Mouse (Mus musculus): ENCODE measurements around the gene Fat3. TPM values are rescaled to one million over a fixed set of nuclear protein-coding genes. Genes with fewer than 3 reads are reported as not detected.

Fat3 gene
- polyA plus RNA-seq (2015; fragmentation: Nextera tagmentation; extraction: Ambion mirVana), result 0.23 and 0.44 TPM in 2 replicates

DNA sequence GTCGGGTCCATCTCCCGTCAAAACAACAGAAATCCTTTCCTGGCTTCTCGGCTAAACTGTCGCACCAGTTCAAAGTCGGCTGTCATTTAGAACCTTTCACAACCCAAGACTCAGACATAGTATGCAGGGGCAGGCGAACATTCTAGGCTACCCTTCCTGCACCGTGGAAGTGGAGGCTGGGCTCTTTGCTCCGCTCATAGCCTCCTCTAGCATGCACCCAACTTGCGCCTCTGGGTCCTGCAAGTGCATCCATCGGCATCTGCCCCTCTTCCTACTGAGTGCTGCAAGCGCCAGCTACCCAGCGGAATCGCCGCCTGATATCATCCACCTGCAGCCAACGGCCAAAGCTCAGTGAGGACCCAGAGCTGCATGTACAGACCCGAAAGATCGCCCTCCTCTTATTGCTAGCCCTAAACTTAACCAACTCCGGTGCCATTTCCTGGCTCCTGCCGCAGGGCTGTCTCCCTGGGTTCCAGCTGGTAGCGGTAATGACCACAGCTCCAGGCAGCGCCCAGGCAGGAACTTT is at the start of gene Fat3:
TSS of gene Fat3 (minus strand) at position 100 of the 526 bp plus-strand sequence.
- H3K4me2 ChIP-seq (ENCODE audit: low read depth, low read length), result peak within 1 kb of the TSS; percentile 97
- ATAC-seq, result peak; percentile 13; the same call in 1 of the 2 replicates

DNA sequence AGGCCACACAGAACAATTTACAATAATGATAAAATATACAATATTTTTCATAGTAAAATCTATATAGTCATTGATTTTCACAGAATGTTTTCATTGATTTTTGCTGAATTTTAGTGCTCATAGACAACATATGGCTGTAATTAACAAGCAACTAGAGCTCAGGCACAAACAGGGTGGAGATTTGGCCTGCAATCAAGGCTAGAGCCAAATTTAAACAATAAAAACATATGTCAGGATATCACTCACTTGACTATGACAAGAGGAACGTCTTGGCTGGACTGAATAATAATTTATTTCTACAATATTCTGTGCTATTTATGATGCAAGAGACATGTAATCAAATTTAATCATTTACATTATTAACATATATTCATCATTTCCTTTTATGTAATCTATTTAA is 31.8 kb upstream of the Fat3 start:
- Histone ChIP-seq H3K9ac (ENCODE audit: low read depth, low read length) (no peak overlapping the region), H3K4me1 (ENCODE audit: control insufficient read depth, insufficient read depth, low read length) (no peaks in the 10 kb centered on the region), H3K4me3 (ENCODE audit: low read length) (no peak overlapping the region), H3K9me3 (ENCODE audit: control insufficient read depth, low read length) (no peaks in the 10 kb centered on the region), H3K27me3 (replicated peaks; ENCODE audit: control insufficient read depth, insufficient read depth, low read length) (no peaks in the 10 kb centered on the region), H3K36me3 (ENCODE audit: control insufficient read depth, insufficient read depth, low read length) (no peaks in the 10 kb centered on the region), H3K27ac (ENCODE audit: low read length) (no peak overlapping the region), H3K4me2 (ENCODE audit: low read depth, low read length) (no peak overlapping the region)
- 40% methylated on average over 1 of the region's 1 CpGs for WGBS
- no peak for ATAC-seq

More for the DNA sequence above, at the start of gene Fat3:
- no peaks in the 10 kb centered on the region for H3K9me3 ChIP-seq (ENCODE audit: control insufficient read depth, low read length)
- 1% methylated on average over 21 of the region's 21 CpGs for WGBS
- H3K4me3 ChIP-seq (ENCODE audit: low read length), result peak within 1 kb of the TSS; percentile 58
- H3K9ac ChIP-seq (ENCODE audit: low read depth, low read length), result peak within 1 kb of the TSS; percentile 62
- no peak within 1 kb of the TSS; the same call in 1 of the 2 replicates for H3K27ac ChIP-seq (ENCODE audit: low read length)
- H3K36me3 ChIP-seq (ENCODE audit: control insufficient read depth, insufficient read depth, low read length), result no peaks in the 10 kb centered on the region
- peaks cover 12% of the 10 kb centered on the region; the same call in 1 of the 2 replicates for H3K4me1 ChIP-seq (ENCODE audit: control insufficient read depth, insufficient read depth, low read length)
- H3K27me3 ChIP-seq (replicated peaks; ENCODE audit: control insufficient read depth, insufficient read depth, low read length), result peaks cover 28% of the 10 kb centered on the region

GRCm38 (mm10) chr9:16517543-16517942 is 16.5 kb upstream of the Fat3 start:
- Histone ChIP-seq H3K27ac (ENCODE audit: low read length) (no peak overlapping the region), H3K27me3 (replicated peaks; ENCODE audit: control insufficient read depth, insufficient read depth, low read length) (no peaks in the 10 kb centered on the region), H3K4me3 (ENCODE audit: low read length) (no peak overlapping the region), H3K4me1 (ENCODE audit: control insufficient read depth, insufficient read depth, low read length) (no peaks in the 10 kb centered on the region), H3K4me2 (ENCODE audit: low read depth, low read length) (no peak overlapping the region), H3K9ac (ENCODE audit: low read depth, low read length) (no peak overlapping the region), H3K9me3 (ENCODE audit: control insufficient read depth, low read length) (no peaks in the 10 kb centered on the region), H3K36me3 (ENCODE audit: control insufficient read depth, insufficient read depth, low read length) (no peaks in the 10 kb centered on the region)
- 58% methylated on average over 1 of the region's 1 CpGs for WGBS
- ATAC-seq, result no peak

- no peaks in the 10 kb centered on the region for H3K27me3 ChIP-seq (replicated peaks; ENCODE audit: control insufficient read depth, insufficient read depth, low read length)
- H3K36me3 ChIP-seq (ENCODE audit: control insufficient read depth, insufficient read depth, low read length), result no peaks in the 10 kb centered on the region
- no peaks in the 10 kb centered on the region for H3K4me1 ChIP-seq (ENCODE audit: control insufficient read depth, insufficient read depth, low read length)
- no peak overlapping the region for H3K4me3 ChIP-seq (ENCODE audit: low read length)
- H3K4me2 ChIP-seq (ENCODE audit: low read depth, low read length), result no peak overlapping the region
- no peak overlapping the region for H3K27ac ChIP-seq (ENCODE audit: low read length)
- ATAC-seq, result no peak
- no peak overlapping the region for H3K9ac ChIP-seq (ENCODE audit: low read depth, low read length)
- H3K9me3 ChIP-seq (ENCODE audit: control insufficient read depth, low read length), result no peaks in the 10 kb centered on the region
- WGBS, result 13% methylated on average over 1 of the region's 1 CpGs
Measured at GRCm38 (mm10) chr9:16512005-16512404, 10.9 kb upstream of the Fat3 start.

GRCm38 (mm10) chr9:16503776-16504175 is 2.7 kb upstream of the Fat3 start:
- Histone ChIP-seq H3K27me3 (replicated peaks; ENCODE audit: control insufficient read depth, insufficient read depth, low read length) (peaks cover 21% of the 10 kb centered on the region), H3K9me3 (ENCODE audit: control insufficient read depth, low read length) (no peaks in the 10 kb centered on the region), H3K4me2 (ENCODE audit: low read depth, low read length) (no peak overlapping the region), H3K9ac (ENCODE audit: low read depth, low read length) (no peak overlapping the region), H3K36me3 (ENCODE audit: control insufficient read depth, insufficient read depth, low read length) (no peaks in the 10 kb centered on the region), H3K27ac (ENCODE audit: low read length) (no peak overlapping the region), H3K4me1 (ENCODE audit: control insufficient read depth, insufficient read depth, low read length) (peaks cover 12% of the 10 kb centered on the region; the same call in 1 of the 2 replicates), H3K4me3 (ENCODE audit: low read length) (no peak overlapping the region)
- ATAC-seq, result no peak
- 55% methylated on average over 2 of the region's 2 CpGs for WGBS

GRCm38 (mm10) chr9:16502673-16503343 is 1.7 kb upstream of the Fat3 start:
- Histone ChIP-seq H3K9ac (ENCODE audit: low read depth, low read length) (no peak overlapping the region), H3K4me2 (ENCODE audit: low read depth, low read length) (peak overlapping the region; percentile 97), H3K36me3 (ENCODE audit: control insufficient read depth, insufficient read depth, low read length) (no peaks in the 10 kb centered on the region), H3K9me3 (ENCODE audit: control insufficient read depth, low read length) (no peaks in the 10 kb centered on the region), H3K4me3 (ENCODE audit: low read length) (no peak overlapping the region), H3K27ac (ENCODE audit: low read length) (no peak overlapping the region), H3K4me1 (ENCODE audit: control insufficient read depth, insufficient read depth, low read length) (peaks cover 12% of the 10 kb centered on the region; the same call in 1 of the 2 replicates), H3K27me3 (replicated peaks; ENCODE audit: control insufficient read depth, insufficient read depth, low read length) (peaks cover 28% of the 10 kb centered on the region)
- WGBS, result 19% methylated on average over 13 of the region's 13 CpGs
- ATAC-seq, result no peak

DNA sequence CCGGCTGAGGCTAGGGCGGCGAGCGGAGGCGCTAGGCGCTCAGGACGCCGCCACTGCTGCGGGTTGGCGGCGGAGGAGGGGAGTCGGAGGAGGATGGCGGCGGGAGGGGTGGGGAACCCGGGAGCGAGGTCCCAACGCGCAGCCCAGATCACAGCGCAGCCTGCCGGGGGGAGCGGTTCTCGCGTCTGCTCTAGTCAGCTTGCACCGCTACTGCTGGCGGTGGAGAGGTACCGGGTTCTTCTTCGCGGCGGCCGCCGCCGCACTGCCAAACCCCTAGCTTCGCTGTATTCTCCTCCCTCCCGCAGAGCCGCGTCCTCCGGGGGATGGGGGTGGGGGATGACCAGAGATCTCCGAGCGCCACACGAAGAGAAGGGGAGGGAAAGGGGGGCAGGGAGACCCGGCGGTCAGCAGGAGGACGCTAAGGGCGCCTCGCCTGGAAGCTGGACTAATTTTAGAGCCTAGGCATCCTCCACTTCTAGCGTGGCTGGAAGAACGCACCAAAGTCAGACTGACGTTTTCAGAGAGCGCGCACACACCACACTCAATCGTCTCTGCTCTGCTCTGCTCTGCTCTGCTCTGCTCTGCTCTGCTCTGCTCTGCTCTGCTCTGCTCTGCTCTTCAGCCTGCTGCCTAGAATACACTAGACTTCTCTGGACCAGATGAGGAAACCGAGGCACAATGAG is 1.0 kb upstream of the Fat3 start:
- peaks cover 12% of the 10 kb centered on the region; the same call in 1 of the 2 replicates for H3K4me1 ChIP-seq (ENCODE audit: control insufficient read depth, insufficient read depth, low read length)
- H3K4me3 ChIP-seq (ENCODE audit: low read length), result peak overlapping the region; percentile 58
- no peaks in the 10 kb centered on the region for H3K9me3 ChIP-seq (ENCODE audit: control insufficient read depth, low read length)
- ATAC-seq, result peak; percentile 80
- H3K27me3 ChIP-seq (replicated peaks; ENCODE audit: control insufficient read depth, insufficient read depth, low read length), result peaks cover 28% of the 10 kb centered on the region
- H3K36me3 ChIP-seq (ENCODE audit: control insufficient read depth, insufficient read depth, low read length), result no peaks in the 10 kb centered on the region
- under 1% methylated on average over 47 of the region's 52 CpGs for WGBS
- H3K9ac ChIP-seq (ENCODE audit: low read depth, low read length), result peak overlapping the region; percentile 62
- no peak overlapping the region; the same call in 1 of the 2 replicates for H3K27ac ChIP-seq (ENCODE audit: low read length)
- peak overlapping the region; percentile 97 for H3K4me2 ChIP-seq (ENCODE audit: low read depth, low read length)

- Histone ChIP-seq H3K27ac (ENCODE audit: low read length) (no peak overlapping the region), H3K4me1 (ENCODE audit: control insufficient read depth, insufficient read depth, low read length) (peaks cover 12% of the 10 kb centered on the region; the same call in 1 of the 2 replicates), H3K36me3 (ENCODE audit: control insufficient read depth, insufficient read depth, low read length) (no peaks in the 10 kb centered on the region), H3K9me3 (ENCODE audit: control insufficient read depth, low read length) (no peaks in the 10 kb centered on the region), H3K27me3 (replicated peaks; ENCODE audit: control insufficient read depth, insufficient read depth, low read length) (peaks cover 28% of the 10 kb centered on the region), H3K9ac (ENCODE audit: low read depth, low read length) (peak overlapping the region; percentile 62; the same call in 1 of the 2 replicates), H3K4me3 (ENCODE audit: low read length) (peak overlapping the region; percentile 58), H3K4me2 (ENCODE audit: low read depth, low read length) (peak overlapping the region; percentile 97)
- under 1% methylated on average over 41 of the region's 41 CpGs for WGBS
- ATAC-seq, result peak; percentile 43; the same call in 1 of the 2 replicates
Measured at GRCm38 (mm10) chr9:16500382-16501185, 501 bp downstream of the Fat3 start.
